ENCODE assay signal across 9 mouse cellular contexts in the genomic region with DNA sequence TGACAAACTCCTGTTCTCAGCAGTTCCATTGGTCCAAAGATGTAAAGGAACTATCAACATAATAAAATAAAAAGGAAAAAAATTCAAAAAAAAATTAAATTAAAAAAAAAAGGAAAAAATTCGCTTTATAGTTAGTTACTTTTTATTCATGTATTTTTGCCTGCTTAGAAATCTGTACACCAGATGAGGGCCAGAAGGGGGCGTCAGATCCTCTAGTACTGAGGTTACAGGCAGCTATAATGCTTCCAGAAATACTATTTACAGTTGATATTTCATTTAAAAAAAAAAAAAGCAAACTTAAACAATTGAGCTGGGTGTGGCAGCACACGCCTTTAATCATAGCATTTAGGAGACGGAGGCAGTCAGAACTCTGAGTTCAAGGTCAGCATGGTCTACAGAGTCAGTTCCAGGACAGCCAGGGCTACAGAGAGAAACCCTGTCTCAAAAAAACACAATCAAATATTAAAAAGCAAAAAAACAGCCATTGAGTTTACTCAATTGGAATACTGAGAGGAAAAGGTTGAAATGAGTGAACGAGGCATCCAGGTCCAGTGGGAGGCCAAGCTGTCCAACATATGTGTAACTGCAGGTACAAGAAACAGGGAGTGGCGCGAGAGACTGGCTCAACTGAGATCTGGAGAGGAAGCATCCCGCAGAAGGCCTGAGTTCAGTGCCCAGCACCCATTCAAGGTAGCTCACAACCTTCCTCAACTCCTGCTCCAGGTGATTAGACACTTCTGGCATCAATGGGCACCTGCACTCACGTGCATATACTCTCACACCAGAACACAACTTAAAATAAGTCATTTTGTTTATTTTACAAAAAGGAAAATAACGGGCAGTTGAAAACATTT. TPM values are rescaled to one million over a fixed set of nuclear protein-coding genes. Genes with fewer than 3 reads are reported as not detected.
A peak's percentile ranks its signal among the peaks of the same experiment; 100 is the strongest.
DNase-seq lines count a peak whose midpoint lies in the region; ATAC-seq lines count a peak whose summit lies in the region.
"Had no signal": no experiment of that assay in that cellular context is flagged by ENCODE, and none has a peak within 500 bp of the region (broad histone marks: within the 10 kb centered on the region; RNA-seq: fewer than 3 reads in every experiment).

No protein-coding gene starts in this region.

- peak overlapping the region; percentile 65 for H3K4me3 ChIP-seq in forebrain, embryonic 10.5 days
- peak overlapping the region; percentile 74 for H3K4me3 ChIP-seq in limb, embryonic 15.5 days
- H3K4me3 ChIP-seq in neural tube, embryonic 12.5 days = no peak overlapping the region

- peak; percentile 19 for DNase-seq in cerebellum, adult 11 months
- DNase-seq in adrenal gland, postnatal 36 days = peak; percentile 33 to 48
- no peak for DNase-seq in forebrain, embryonic 10.5 days (ENCODE audit: extremely low spot score, low spot score)
- DNase-seq in kidney, adult 18-20 months = peak; percentile 49
- peak; percentile 43 for DNase-seq in thymus, postnatal 25 days

- H3K9me3 ChIP-seq in forebrain, embryonic 10.5 days = no peaks in the 10 kb centered on the region
- no peaks in the 10 kb centered on the region for H3K9me3 ChIP-seq in limb, embryonic 15.5 days
- H3K9me3 ChIP-seq in neural tube, embryonic 12.5 days = no peaks in the 10 kb centered on the region

- no peak overlapping the region for H3K27ac ChIP-seq in forebrain, embryonic 10.5 days
- no peak overlapping the region for H3K27ac ChIP-seq in limb, embryonic 15.5 days
- H3K27ac ChIP-seq in neural tube, embryonic 12.5 days = no peak overlapping the region

- H3K4me2 ChIP-seq in limb, embryonic 15.5 days = peak overlapping the region; percentile 97
- H3K4me2 ChIP-seq in neural tube, embryonic 12.5 days (replicated peaks) = peak overlapping the region; percentile 93

- WGBS in forebrain, embryonic 10.5 days = 65% methylated on average over 10 of the region's 10 CpGs
- WGBS in limb, embryonic 15.5 days = 64% methylated on average over 10 of the region's 10 CpGs
- 69% methylated on average over 10 of the region's 10 CpGs for WGBS in neural tube, embryonic 12.5 days

- no peak overlapping the region for H3K9ac ChIP-seq in limb, embryonic 15.5 days
- no peak overlapping the region for H3K9ac ChIP-seq in neural tube, embryonic 12.5 days

- H3K4me1 ChIP-seq in forebrain, embryonic 10.5 days = peaks cover 30% of the 10 kb centered on the region
- H3K4me1 ChIP-seq in limb, embryonic 15.5 days = peaks cover 16% of the 10 kb centered on the region
- peaks cover 7% of the 10 kb centered on the region; the same call in 1 of the 2 replicates for H3K4me1 ChIP-seq in neural tube, embryonic 12.5 days

- H3K27me3 ChIP-seq in forebrain, embryonic 10.5 days (ENCODE audit: poor library complexity, severe bottlenecking) = no peaks in the 10 kb centered on the region
- H3K27me3 ChIP-seq in limb, embryonic 15.5 days = no peaks in the 10 kb centered on the region
- no peaks in the 10 kb centered on the region for H3K27me3 ChIP-seq in neural tube, embryonic 12.5 days (replicated peaks)
- H3K27me3 ChIP-seq: Patski had no signal

- peaks cover 23% of the 10 kb centered on the region for H3K36me3 ChIP-seq in forebrain, embryonic 10.5 days (replicated peaks)
- H3K36me3 ChIP-seq in limb, embryonic 15.5 days = peaks cover 14% of the 10 kb centered on the region
- H3K36me3 ChIP-seq in neural tube, embryonic 12.5 days = peaks cover 13% of the 10 kb centered on the region

- no peak for ATAC-seq in cerebellum, adult (ENCODE audit: insufficient number of reproducible peaks, low FRiP score, low TSS enrichment)
- no peak for ATAC-seq in limb, embryonic 15.5 days (ENCODE audit: insufficient number of reproducible peaks, low FRiP score, low TSS enrichment, low read depth)
- ATAC-seq in neural tube, embryonic 12.5 days (ENCODE audit: low FRiP score, low read depth) = no peak

RNA-seq across cellular contexts. Expression of gene Nudt19, which starts 2.1 kb away (rescaled TPM):
- 10 to 100 TPM; 51.4 to 57.6 TPM for total RNA-seq in adrenal gland, postnatal 36 days (2021)
- polyA plus RNA-seq in forebrain, embryonic 10.5 days (2016; fragmentation: Nextera tagmentation; extraction: Ambion mirVana) = 45.9 and 50.3 TPM in 2 replicates
- polyA plus RNA-seq in limb, embryonic 15.5 days (2015; fragmentation: Nextera tagmentation; extraction: Ambion mirVana) = 47.5 and 49.3 TPM in 2 replicates
- polyA plus RNA-seq in neural tube, embryonic 12.5 days (2016; fragmentation: Nextera tagmentation; extraction: Ambion mirVana) = 46.4 and 49.0 TPM in 2 replicates

RNA-seq across cellular contexts. Expression of gene Tdrd12, which starts 16.4 kb away (rescaled TPM):
- under 1 TPM in 1 of 2 experiments, not detected in 1; 0.16 TPM for total RNA-seq in adrenal gland, postnatal 36 days (2021)
- 0.15 TPM in 2 replicates for polyA plus RNA-seq in forebrain, embryonic 10.5 days (2016; fragmentation: Nextera tagmentation; extraction: Ambion mirVana)
- polyA plus RNA-seq in limb, embryonic 15.5 days (2015; fragmentation: Nextera tagmentation; extraction: Ambion mirVana) = 0.19 and 0.36 TPM in 2 replicates
- 0.29 and 0.53 TPM in 2 replicates for polyA plus RNA-seq in neural tube, embryonic 12.5 days (2016; fragmentation: Nextera tagmentation; extraction: Ambion mirVana)

RNA-seq across cellular contexts. Expression of gene Rgs9bp, which starts 31.4 kb away (rescaled TPM):
- under 1 TPM; 0.20 to 0.53 TPM for total RNA-seq in adrenal gland, postnatal 36 days (2021)
- 0.09 and 0.44 TPM in 2 replicates for polyA plus RNA-seq in forebrain, embryonic 10.5 days (2016; fragmentation: Nextera tagmentation; extraction: Ambion mirVana)
- 0.52 and 0.63 TPM in 2 replicates for polyA plus RNA-seq in limb, embryonic 15.5 days (2015; fragmentation: Nextera tagmentation; extraction: Ambion mirVana)
- polyA plus RNA-seq in neural tube, embryonic 12.5 days (2016; fragmentation: Nextera tagmentation; extraction: Ambion mirVana) = 0.09 and 0.18 TPM in 2 replicates

RNA-seq across cellular contexts. Expression of gene Ankrd27, which starts 32.1 kb away (rescaled TPM):
- total RNA-seq in adrenal gland, postnatal 36 days (2021) = 10 to 100 TPM; 23.6 to 32.6 TPM
- polyA plus RNA-seq in forebrain, embryonic 10.5 days (2016; fragmentation: Nextera tagmentation; extraction: Ambion mirVana) = 40.2 and 41.1 TPM in 2 replicates
- 54.4 and 55.0 TPM in 2 replicates for polyA plus RNA-seq in limb, embryonic 15.5 days (2015; fragmentation: Nextera tagmentation; extraction: Ambion mirVana)
- 25.1 and 25.5 TPM in 2 replicates for polyA plus RNA-seq in neural tube, embryonic 12.5 days (2016; fragmentation: Nextera tagmentation; extraction: Ambion mirVana)
